ENCODE assay signal across 17 mouse cellular contexts in genomic region chr2:136676918-136677445, GRCm38 (mm10). TPM values are rescaled to one million over a fixed set of nuclear protein-coding genes. Genes with fewer than 3 reads are reported as not detected.
"Had no signal": no experiment of that assay in that cellular context is flagged by ENCODE, and none has a peak within 500 bp of the region (broad histone marks: within the 10 kb centered on the region; RNA-seq: fewer than 3 reads in every experiment).

No protein-coding gene starts in this region.

- H3K4me3 ChIP-seq: limb, embryonic 12.5 days; liver, embryonic 13.5 days; midbrain, embryonic 13.5 days; myocyte; neural tube, embryonic 15.5 days had no signal

- DNase-seq: kidney, adult 18-20 months; kidney, postnatal 10 days; kidney, postnatal 4 days; liver; liver, embryonic 13.5 days; liver, postnatal 0 days; lung, postnatal 36 days; right cerebral cortex, postnatal 14 days; thymus, adult 2 months; thymus, postnatal 25 days had no signal

- H3K27me3 ChIP-seq: limb, embryonic 12.5 days; neural tube, embryonic 15.5 days had no signal

- H3K4me2 ChIP-seq: limb, embryonic 12.5 days; liver, embryonic 13.5 days; midbrain, embryonic 13.5 days; neural tube, embryonic 15.5 days had no signal

- H3K9ac ChIP-seq: limb, embryonic 12.5 days; liver, embryonic 13.5 days; liver, postnatal 0 days; midbrain, embryonic 13.5 days; neural tube, embryonic 15.5 days had no signal

- H3K27ac ChIP-seq: limb, embryonic 12.5 days; liver, embryonic 13.5 days; midbrain, embryonic 13.5 days had no signal

- ATAC-seq: hindbrain, postnatal 0 days; liver, postnatal 0 days; midbrain, embryonic 13.5 days had no signal

- H3K36me3 ChIP-seq: limb, embryonic 12.5 days; liver, embryonic 13.5 days; midbrain, embryonic 13.5 days; neural tube, embryonic 15.5 days had no signal

- H3K9me3 ChIP-seq: limb, embryonic 12.5 days; liver, embryonic 13.5 days; midbrain, embryonic 13.5 days; neural tube, embryonic 15.5 days had no signal

RNA-seq across cellular contexts. Expression of gene Snap25, which starts 36.3 kb away (rescaled TPM):
- total RNA-seq: megakaryocyte progenitor cell, adult 5-6 weeks had no signal
- polyA plus RNA-seq: liver, postnatal 0 days; myocyte; testis, adult 2 months had no signal
